Mouse (Mus musculus) kidney, adult 2 months (tissue): ENCODE results near the gene Pkn1.

Experiments used
- CTCF ChIP-seq: fragments of 200-500 bp; conservative IDR thresholded peaks from 2 replicates; pipeline ENCODE4 v1.5.1; 2011; ENCODE audit warnings: low read depth, mild to moderate bottlenecking, control low read depth, low read length, moderate library complexity, mixed read lengths; ENCODE audit not compliant: insufficient read depth, insufficient read length
- POLR2A ChIP-seq: fragments of 200-500 bp; IDR thresholded peaks from one replicate; pipeline ENCODE4 v1.6.1; 2011; ENCODE audit warnings: low read depth, low read length, control low read depth

DNA sequence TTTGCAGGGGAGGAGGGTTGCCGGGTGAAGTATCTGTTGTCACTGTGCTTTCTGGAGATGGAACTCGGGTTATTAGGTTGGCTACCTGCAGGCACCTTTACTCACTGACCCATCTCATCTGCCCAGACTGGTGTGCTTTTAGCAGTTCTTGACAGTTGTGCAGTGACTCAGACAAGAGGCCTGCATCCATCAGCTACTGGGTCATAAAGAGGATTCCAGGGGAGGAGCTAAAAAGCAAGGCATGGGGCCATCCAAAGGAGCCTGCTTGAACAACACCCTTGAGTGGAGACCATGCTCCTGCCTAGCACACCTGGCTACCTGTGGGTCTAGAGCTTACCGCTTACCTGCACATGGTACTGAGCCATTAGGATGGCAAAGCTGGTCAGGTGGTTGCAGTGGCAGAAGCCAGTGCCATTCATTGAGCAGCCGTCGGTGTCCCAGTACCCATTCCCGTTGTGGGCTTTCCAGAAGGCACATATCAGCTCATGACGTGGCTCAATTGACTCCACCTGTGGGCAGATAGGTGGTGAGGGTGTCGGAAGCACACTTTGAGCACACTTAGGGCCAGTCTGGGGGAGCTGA, 26.6 kb upstream of the Pkn1 start:
- TF ChIP-seq CTCF: no peak
- no peak for TF ChIP-seq POLR2A
